Mouse (Mus musculus) megakaryocyte, embryonic 14.5 days (primary cell): ENCODE results near the gene Noxa1.

ENCODE experiments used
- FLI1 ChIP-seq: IDR thresholded peaks from 2 replicates; pipeline ENCODE4 v1.6.1; 2012; ENCODE audit warnings: low read length, inconsistent platforms, mixed read lengths
- GATA1 ChIP-seq: IDR thresholded peaks from 3 replicates; pipeline ENCODE4 v1.6.1; 2012; ENCODE audit warnings: mixed read lengths, low read length, inconsistent platforms, borderline replicate concordance

- TF ChIP-seq GATA1 = no peak
- no peak for TF ChIP-seq FLI1
Observed at GRCm38 (mm10) chr2:25110505-25111183, 15.7 kb upstream of the Noxa1 start.
